Mouse (Mus musculus) embryonic facial prominence, embryonic 10.5 days (tissue): Measurements from ENCODE around the gene Soga1. TPM values are rescaled to one million over a fixed set of nuclear protein-coding genes. Genes with fewer than 3 reads are reported as not detected.

ENCODE experiments used
- DNase-seq: peaks from one replicate; pipeline ENCODE4 v3.0.0-alpha.2; 2017; ENCODE audit warnings: low spot score
- H3K27ac ChIP-seq: fragments of 300-500 bp; sonication (generic); replicated peaks from 2 replicates; pipeline ENCODE4 v1.5.1; 2016; ENCODE audit warnings: mild to moderate bottlenecking
- H3K27me3 ChIP-seq: fragments of 300-500 bp; sonication (generic); replicated peaks from 2 replicates; pipeline ENCODE4 v1.6.1; 2016; ENCODE audit warnings: low read depth, mild to moderate bottlenecking; ENCODE audit not compliant: poor library complexity, severe bottlenecking
- H3K36me3 ChIP-seq: fragments of 300-500 bp; sonication (generic); replicated peaks from 2 replicates; pipeline ENCODE4 v1.6.1; 2016; ENCODE audit warnings: mild to moderate bottlenecking, moderate library complexity
- H3K4me1 ChIP-seq: fragments of 300-500 bp; sonication (generic); 2 replicates; pipeline ENCODE4 v1.6.1; 2016
- H3K4me3 ChIP-seq: fragments of 300-500 bp; sonication (generic); 2 replicates; pipeline ENCODE4 v1.5.1; 2016; ENCODE audit warnings: mild to moderate bottlenecking, moderate library complexity
- H3K9me3 ChIP-seq: fragments of 300-500 bp; sonication (generic); 2 replicates; pipeline ENCODE4 v1.6.1; 2016; ENCODE audit warnings: mild to moderate bottlenecking
- WGBS: fragments of 180-500 bp; shearing (Covaris S2); methylation state at CpG from one replicate; pipeline ENCODE4 v1.1.7; 2016; 5-methylcytosine and 5-hydroxymethylcytosine counted together
- polyA plus RNA-seq: library from polyadenylated mRNA; unstranded; fragments of >200 nt; fragmentation: Nextera tagmentation; extraction: Ambion mirVana; gene quantifications from 2 replicates; pipeline ENCODE4 v1.2.1, GENCODE M21; 2016

Soga1 gene
- polyA plus RNA-seq, 1 experiment from 2014 or later: 4.7 TPM

- DNase-seq: no peak
- peak overlapping the region; percentile 91; the same call in 1 of the 2 replicates for H3K27ac ChIP-seq
- 96% methylated on average over 3 of the region's 3 CpGs for WGBS
- no peaks in the 10 kb centered on the region for H3K9me3 ChIP-seq
- H3K4me3 ChIP-seq: no peak overlapping the region
- peaks cover 30% of the 10 kb centered on the region for H3K4me1 ChIP-seq
- H3K36me3 ChIP-seq: peaks cover 90% of the 10 kb centered on the region
- no peaks in the 10 kb centered on the region for H3K27me3 ChIP-seq
Measured at GRCm38 (mm10) chr2:157057186-157057585, 21.9 kb downstream of the Soga1 start.

GRCm38 (mm10) chr2:157055721-157056120 is 23.3 kb downstream of the Soga1 start:
- H3K36me3 ChIP-seq: peaks cover 93% of the 10 kb centered on the region
- 91% methylated on average over 6 of the region's 6 CpGs for WGBS

GRCm38 (mm10) chr2:157054816-157055215 is 24.2 kb downstream of the Soga1 start:
- peaks cover 26% of the 10 kb centered on the region for H3K4me1 ChIP-seq
- H3K9me3 ChIP-seq: no peaks in the 10 kb centered on the region
- no peak for DNase-seq
- H3K27me3 ChIP-seq: no peaks in the 10 kb centered on the region
- WGBS: 79% methylated on average over 5 of the region's 5 CpGs
- no peak overlapping the region for H3K4me3 ChIP-seq
- H3K36me3 ChIP-seq: peaks cover 93% of the 10 kb centered on the region
- H3K27ac ChIP-seq: no peak overlapping the region

More at GRCm38 (mm10) chr2:157055721-157056120, 23.3 kb downstream of the Soga1 start:
- peaks cover 29% of the 10 kb centered on the region for H3K4me1 ChIP-seq
- no peaks in the 10 kb centered on the region for H3K27me3 ChIP-seq
- no peaks in the 10 kb centered on the region for H3K9me3 ChIP-seq
- no peak for DNase-seq
- no peak overlapping the region for H3K4me3 ChIP-seq
- no peak overlapping the region for H3K27ac ChIP-seq

GRCm38 (mm10) chr2:157054297-157054696 is 24.8 kb downstream of the Soga1 start:
- DNase-seq: no peak
- Histone ChIP-seq H3K27ac (no peak overlapping the region), H3K4me3 (no peak overlapping the region), H3K4me1 (peaks cover 22% of the 10 kb centered on the region), H3K36me3 (peaks cover 93% of the 10 kb centered on the region), H3K9me3 (no peaks in the 10 kb centered on the region), H3K27me3 (no peaks in the 10 kb centered on the region)
- 90% methylated on average over 8 of the region's 8 CpGs for WGBS

GRCm38 (mm10) chr2:157053787-157054186 is 25.3 kb downstream of the Soga1 start:
- Histone ChIP-seq H3K27ac (no peak overlapping the region), H3K36me3 (peaks cover 95% of the 10 kb centered on the region), H3K4me1 (peaks cover 17% of the 10 kb centered on the region), H3K9me3 (no peaks in the 10 kb centered on the region), H3K27me3 (no peaks in the 10 kb centered on the region), H3K4me3 (no peak overlapping the region)
- DNase-seq: no peak
- 79% methylated on average over 4 of the region's 4 CpGs for WGBS

- 97% methylated on average over 5 of the region's 5 CpGs for WGBS
- Histone ChIP-seq H3K4me1 (peaks cover 10% of the 10 kb centered on the region), H3K27ac (no peak overlapping the region), H3K4me3 (no peak overlapping the region), H3K9me3 (no peaks in the 10 kb centered on the region), H3K27me3 (no peaks in the 10 kb centered on the region), H3K36me3 (peaks cover 95% of the 10 kb centered on the region)
- DNase-seq: no peak
Measured at GRCm38 (mm10) chr2:157053124-157053523, 25.9 kb downstream of the Soga1 start.

- 85% methylated on average over 8 of the region's 8 CpGs for WGBS
- Histone ChIP-seq H3K27ac (no peak overlapping the region), H3K4me1 (0 out of 2 replicates have a peak, but pooled peaks cover 6% of the 10 kb centered on the region), H3K27me3 (no peaks in the 10 kb centered on the region), H3K36me3 (peaks cover 96% of the 10 kb centered on the region), H3K4me3 (no peak overlapping the region), H3K9me3 (no peaks in the 10 kb centered on the region)
- no peak for DNase-seq
Measured at GRCm38 (mm10) chr2:157052448-157052847, 26.6 kb downstream of the Soga1 start.

GRCm38 (mm10) chr2:157049831-157050243 is 29.2 kb downstream of the Soga1 start:
- no peak for DNase-seq
- Histone ChIP-seq H3K27me3 (no peaks in the 10 kb centered on the region), H3K9me3 (no peaks in the 10 kb centered on the region), H3K4me1 (0 out of 2 replicates have a peak, but pooled peaks cover 6% of the 10 kb centered on the region), H3K4me3 (no peak overlapping the region), H3K27ac (no peak overlapping the region; the same call in 1 of the 2 replicates), H3K36me3 (peaks cover 100% of the 10 kb centered on the region)
- WGBS: 87% methylated on average over 8 of the region's 8 CpGs

- peaks cover 100% of the 10 kb centered on the region for H3K36me3 ChIP-seq
- H3K27me3 ChIP-seq: no peaks in the 10 kb centered on the region
- 0 out of 2 replicates have a peak, but pooled peaks cover 6% of the 10 kb centered on the region for H3K4me1 ChIP-seq
- DNase-seq: no peak
- no peak overlapping the region for H3K4me3 ChIP-seq
- no peak overlapping the region for H3K27ac ChIP-seq
- H3K9me3 ChIP-seq: no peaks in the 10 kb centered on the region; the same call in 1 of the 2 replicates
- WGBS: 91% methylated on average over 13 of the region's 13 CpGs
Measured at GRCm38 (mm10) chr2:157048395-157049181, 30.5 kb downstream of the Soga1 start.

GRCm38 (mm10) chr2:157046956-157047355 is 32.1 kb downstream of the Soga1 start:
- DNase-seq: no peak
- H3K4me3 ChIP-seq: no peak overlapping the region
- 93% methylated on average over 5 of the region's 5 CpGs for WGBS
- H3K36me3 ChIP-seq: peaks cover 99% of the 10 kb centered on the region
- 0 out of 2 replicates have a peak, but pooled peaks cover 6% of the 10 kb centered on the region for H3K4me1 ChIP-seq
- H3K27me3 ChIP-seq: no peaks in the 10 kb centered on the region
- H3K9me3 ChIP-seq: no peaks in the 10 kb centered on the region; the same call in 1 of the 2 replicates
- no peak overlapping the region for H3K27ac ChIP-seq

GRCm38 (mm10) chr2:157045932-157046331 is 33.1 kb downstream of the Soga1 start:
- DNase-seq: no peak
- Histone ChIP-seq H3K4me1 (0 out of 2 replicates have a peak, but pooled peaks cover 6% of the 10 kb centered on the region), H3K27ac (no peak overlapping the region), H3K27me3 (no peaks in the 10 kb centered on the region), H3K4me3 (no peak overlapping the region), H3K9me3 (no peaks in the 10 kb centered on the region; the same call in 1 of the 2 replicates), H3K36me3 (peaks cover 99% of the 10 kb centered on the region)
- 92% methylated on average over 2 of the region's 2 CpGs for WGBS

GRCm38 (mm10) chr2:157043987-157044386 is 35.1 kb downstream of the Soga1 start:
- Histone ChIP-seq H3K4me1 (no peaks in the 10 kb centered on the region), H3K27me3 (no peaks in the 10 kb centered on the region), H3K9me3 (no peaks in the 10 kb centered on the region; the same call in 1 of the 2 replicates), H3K36me3 (peaks cover 99% of the 10 kb centered on the region), H3K4me3 (no peak overlapping the region), H3K27ac (no peak overlapping the region)
- no peak for DNase-seq

GRCm38 (mm10) chr2:157043556-157043955 is 35.5 kb downstream of the Soga1 start:
- no peaks in the 10 kb centered on the region for H3K4me1 ChIP-seq
- peaks cover 99% of the 10 kb centered on the region for H3K36me3 ChIP-seq
- H3K27me3 ChIP-seq: no peaks in the 10 kb centered on the region
- no peak for DNase-seq
- no peak overlapping the region for H3K4me3 ChIP-seq
- H3K9me3 ChIP-seq: no peaks in the 10 kb centered on the region; the same call in 1 of the 2 replicates
- WGBS: 92% methylated on average over 8 of the region's 8 CpGs
- H3K27ac ChIP-seq: no peak overlapping the region
